Mouse (Mus musculus): ENCODE measurements at regions not wholly inside any gene's neighbourhood (a gene's known extent, or its start where the extent isn't known, plus 50 kb on each side); places are given as distances from the start of the nearest gene placed in this dataset.

DNA sequence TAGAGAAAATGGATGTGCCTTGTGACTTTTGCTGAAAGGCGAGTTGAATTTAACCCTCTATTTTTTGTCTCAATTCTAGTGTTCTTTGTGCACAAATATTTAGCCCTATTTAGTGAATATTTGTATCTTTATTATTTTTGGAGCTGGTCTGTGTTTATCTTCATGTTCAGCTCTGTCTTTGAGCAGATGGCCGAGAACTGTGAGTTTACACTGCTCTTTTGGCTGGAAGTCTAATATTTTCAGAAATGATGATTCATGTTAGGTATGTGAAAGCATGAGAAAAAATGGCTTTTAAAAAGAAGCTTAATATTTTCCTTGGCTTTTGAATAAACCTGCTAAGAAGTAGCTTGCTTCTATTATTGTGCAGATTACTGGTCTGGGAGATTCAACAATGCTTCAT lies 505.4 kb downstream of the Sema5a start:
- TF ChIP-seq GATA1 (IDR thresholded peaks at IDR 0.05; ENCODE audit: low read length): no peak
- no peak for TF ChIP-seq TAL1 (IDR thresholded peaks at IDR 0.05; ENCODE audit: low read length)

Data from erythroblast, embryonic 14.5 days (primary cell).